Mouse (Mus musculus) forebrain, embryonic 16.5 days (tissue): ENCODE data around the gene Gpr35. TPM values are rescaled to one million over a fixed set of nuclear protein-coding genes. Genes with fewer than 3 reads are reported as not detected.

ENCODE experiments used
- ATAC-seq: fragments of 200-750 bp; cut with Nextera tagmentation; 2 replicates; pipeline ENCODE4 v1.8.0; 2017; ENCODE audit warnings: mild to moderate bottlenecking, moderate library complexity
- H3K27ac ChIP-seq: fragments of 300-500 bp; sonication (generic); 2 replicates; pipeline ENCODE4 v1.5.1; 2014; ENCODE audit warnings: low read length, control low read depth
- H3K27me3 ChIP-seq: fragments of 300-500 bp; sonication (generic); replicated peaks from 2 replicates; pipeline ENCODE4 v1.6.1; 2014; ENCODE audit warnings: low read length; ENCODE audit not compliant: control insufficient read depth, insufficient read depth
- H3K36me3 ChIP-seq: fragments of 300-500 bp; sonication (generic); 2 replicates; pipeline ENCODE4 v1.6.1; 2014; ENCODE audit not compliant: control insufficient read depth, insufficient read depth
- H3K4me1 ChIP-seq: fragments of 300-500 bp; sonication (generic); replicated peaks from 2 replicates; pipeline ENCODE4 v1.6.1; 2014; ENCODE audit warnings: low read length; ENCODE audit not compliant: control insufficient read depth, insufficient read depth
- H3K4me2 ChIP-seq: fragments of 300-500 bp; sonication (generic); 2 replicates; pipeline ENCODE4 v1.6.1; 2014; ENCODE audit warnings: mild to moderate bottlenecking, low read length, control low read depth
- H3K4me3 ChIP-seq: fragments of 300-500 bp; sonication (generic); replicated peaks from 2 replicates; pipeline ENCODE4 v1.5.1; 2014; ENCODE audit warnings: mild to moderate bottlenecking, low read length, control low read depth
- H3K9ac ChIP-seq: fragments of 300-500 bp; sonication (generic); replicated peaks from 2 replicates; pipeline ENCODE4 v1.6.1; 2014; ENCODE audit warnings: low read depth, low read length, control low read depth
- H3K9me3 ChIP-seq: fragments of 300-500 bp; sonication (generic); 2 replicates; pipeline ENCODE4 v1.6.1; 2016; ENCODE audit warnings: low read length; ENCODE audit not compliant: control insufficient read depth
- WGBS: fragments of 180-500 bp; shearing (Covaris S2); extraction: QIAGEN DNeasy Blood & Tissue Kit; methylation state at CpG from one replicate; pipeline ENCODE4 v1.1.7; 2014; 5-methylcytosine and 5-hydroxymethylcytosine counted together
- polyA plus RNA-seq: library from polyadenylated mRNA; unstranded; fragments of >200 nt; fragmentation: Nextera tagmentation; extraction: Ambion mirVana; gene quantifications from 2 replicates; pipeline ENCODE4 v1.2.1, GENCODE M21; 2015

The Gpr35 gene
- polyA plus RNA-seq, 1 experiment from 2014 or later, result 0.35 TPM

- H3K9me3 ChIP-seq, result no peaks in the 10 kb centered on the region
- no peak overlapping the region for H3K4me2 ChIP-seq
- no peak overlapping the region for H3K4me3 ChIP-seq
- WGBS, result 90% methylated on average over 7 of the region's 7 CpGs
- ATAC-seq, result no peak
- H3K27me3 ChIP-seq, result no peaks in the 10 kb centered on the region
- peaks cover 46% of the 10 kb centered on the region for H3K36me3 ChIP-seq
- no peaks in the 10 kb centered on the region for H3K4me1 ChIP-seq
- H3K9ac ChIP-seq, result no peak overlapping the region
- no peak overlapping the region for H3K27ac ChIP-seq
These were observed 30.0 kb upstream of the Gpr35 start for GRCm38 (mm10) chr1:92920474-92921200.

- Histone ChIP-seq H3K27ac (no peak overlapping the region), H3K27me3 (no peaks in the 10 kb centered on the region), H3K4me3 (no peak overlapping the region), H3K4me1 (no peaks in the 10 kb centered on the region), H3K4me2 (no peak overlapping the region), H3K9me3 (no peaks in the 10 kb centered on the region), H3K36me3 (peaks cover 40% of the 10 kb centered on the region), H3K9ac (no peak overlapping the region)
- no peak for ATAC-seq
- WGBS, result 95% methylated on average over 4 of the region's 4 CpGs
These were observed 29.2 kb upstream of the Gpr35 start for GRCm38 (mm10) chr1:92921496-92921895.

- ATAC-seq, result no peak
- peaks cover 7% of the 10 kb centered on the region for H3K4me1 ChIP-seq
- no peak overlapping the region for H3K9ac ChIP-seq
- H3K27me3 ChIP-seq, result 0 out of 2 replicates have a peak, but pooled peaks cover 3% of the 10 kb centered on the region
- no peak overlapping the region for H3K4me2 ChIP-seq
- H3K27ac ChIP-seq, result no peak overlapping the region
- H3K36me3 ChIP-seq, result no peaks in the 10 kb centered on the region
- WGBS, result 18% methylated on average over 1 of the region's 1 CpGs
- H3K9me3 ChIP-seq, result no peaks in the 10 kb centered on the region
- no peak overlapping the region for H3K4me3 ChIP-seq
These were observed 20.4 kb upstream of the Gpr35 start for GRCm38 (mm10) chr1:92930171-92930706.

GRCm38 (mm10) chr1:92933611-92934010 is 17.1 kb upstream of the Gpr35 start:
- H3K9me3 ChIP-seq, result no peaks in the 10 kb centered on the region
- ATAC-seq, result no peak
- peak overlapping the region; percentile 98 for H3K27ac ChIP-seq
- peaks cover 29% of the 10 kb centered on the region for H3K4me1 ChIP-seq
- peaks cover 3% of the 10 kb centered on the region for H3K36me3 ChIP-seq
- H3K9ac ChIP-seq, result peak overlapping the region; percentile 71
- H3K27me3 ChIP-seq, result no peaks in the 10 kb centered on the region
- 77% methylated on average over 4 of the region's 4 CpGs for WGBS
- peak overlapping the region; percentile 78 for H3K4me2 ChIP-seq
- H3K4me3 ChIP-seq, result peak overlapping the region; percentile 69

- under 1% methylated on average over 45 of the region's 45 CpGs for WGBS
- Histone ChIP-seq H3K27ac (peak within 1 kb of the TSS; percentile 98), H3K4me1 (peaks cover 29% of the 10 kb centered on the region), H3K36me3 (peaks cover 4% of the 10 kb centered on the region), H3K9me3 (no peaks in the 10 kb centered on the region), H3K4me2 (peak within 1 kb of the TSS; percentile 78), H3K4me3 (peak within 1 kb of the TSS; percentile 69), H3K9ac (peak within 1 kb of the TSS; percentile 77), H3K27me3 (no peaks in the 10 kb centered on the region)
- ATAC-seq, result peak; percentile 100
These were observed 16.4 kb upstream of the Gpr35 start, which contains the start of gene Capn10 for GRCm38 (mm10) chr1:92934182-92934827. Gene Capn10, plus strand, starts transcription at chr1:92934376.

GRCm38 (mm10) chr1:92935054-92935962 is 15.4 kb upstream of the Gpr35 start:
- 9% methylated on average over 10 of the region's 10 CpGs for WGBS
- ATAC-seq, result no peak
- Histone ChIP-seq H3K4me3 (peak overlapping the region; percentile 69), H3K9me3 (no peaks in the 10 kb centered on the region), H3K4me1 (peaks cover 29% of the 10 kb centered on the region), H3K4me2 (peak overlapping the region; percentile 78), H3K27me3 (no peaks in the 10 kb centered on the region), H3K36me3 (peaks cover 15% of the 10 kb centered on the region), H3K9ac (peak overlapping the region; percentile 77), H3K27ac (peak overlapping the region; percentile 98)

- Histone ChIP-seq H3K27ac (no peak overlapping the region), H3K4me3 (peak overlapping the region; percentile 69)
- 54% methylated on average over 2 of the region's 2 CpGs for WGBS
These were observed 14.7 kb upstream of the Gpr35 start for GRCm38 (mm10) chr1:92935977-92936376.

GRCm38 (mm10) chr1:92936467-92936866 is 14.2 kb upstream of the Gpr35 start:
- Histone ChIP-seq H3K9me3 (no peaks in the 10 kb centered on the region), H3K4me1 (peaks cover 29% of the 10 kb centered on the region), H3K4me2 (peak overlapping the region; percentile 78), H3K27me3 (no peaks in the 10 kb centered on the region), H3K27ac (no peak overlapping the region), H3K9ac (0 out of 2 replicates have a peak overlapping the region, but pooled peaks have one; percentile 30), H3K4me3 (no peak overlapping the region), H3K36me3 (peaks cover 19% of the 10 kb centered on the region)
- no peak for ATAC-seq
- WGBS, result 75% methylated on average over 3 of the region's 3 CpGs

More at GRCm38 (mm10) chr1:92935977-92936376, 14.7 kb upstream of the Gpr35 start:
- Histone ChIP-seq H3K9ac (peak overlapping the region; percentile 77), H3K9me3 (no peaks in the 10 kb centered on the region), H3K27me3 (no peaks in the 10 kb centered on the region), H3K36me3 (peaks cover 17% of the 10 kb centered on the region), H3K4me1 (peaks cover 29% of the 10 kb centered on the region), H3K4me2 (peak overlapping the region; percentile 78)
- ATAC-seq, result no peak
